Mouse (Mus musculus) E14TG2a.4 (cell line): ENCODE data around the gene Nrxn1.

Source experiments
- H3K27me3 ChIP-seq: 2 replicates; pipeline ENCODE4 v1.6.1; 2014; ENCODE audit warnings: low read length, control low read depth; ENCODE audit not compliant: insufficient read depth
- H3K36me3 ChIP-seq: 2 replicates; pipeline ENCODE4 v1.6.1; 2014; ENCODE audit warnings: low read length, control low read depth; ENCODE audit not compliant: insufficient read depth
- H3K4me1 ChIP-seq: replicated peaks from 2 replicates; pipeline ENCODE4 v1.6.1; 2014; ENCODE audit warnings: low read depth, low read length, control low read depth
- H3K4me3 ChIP-seq: replicated peaks from 2 replicates; pipeline ENCODE4 v1.5.1; 2014; ENCODE audit warnings: mild to moderate bottlenecking, low read length
- H3K9me3 ChIP-seq: 2 replicates; pipeline ENCODE4 v1.6.1; 2014; ENCODE audit warnings: low read length, control low read depth
- CTCF ChIP-seq: conservative IDR thresholded peaks from 2 replicates; pipeline ENCODE4 v1.5.1; 2014; ENCODE audit warnings: low read length
- NANOG ChIP-seq: IDR thresholded peaks from 2 replicates; pipeline ENCODE4 v1.6.1; 2014; ENCODE audit warnings: borderline replicate concordance, low read length, mixed read lengths
- POU5F1 ChIP-seq: IDR thresholded peaks from 2 replicates; pipeline ENCODE4 v1.6.1; 2014; ENCODE audit warnings: low read length, borderline replicate concordance

Nrxn1 gene

DNA sequence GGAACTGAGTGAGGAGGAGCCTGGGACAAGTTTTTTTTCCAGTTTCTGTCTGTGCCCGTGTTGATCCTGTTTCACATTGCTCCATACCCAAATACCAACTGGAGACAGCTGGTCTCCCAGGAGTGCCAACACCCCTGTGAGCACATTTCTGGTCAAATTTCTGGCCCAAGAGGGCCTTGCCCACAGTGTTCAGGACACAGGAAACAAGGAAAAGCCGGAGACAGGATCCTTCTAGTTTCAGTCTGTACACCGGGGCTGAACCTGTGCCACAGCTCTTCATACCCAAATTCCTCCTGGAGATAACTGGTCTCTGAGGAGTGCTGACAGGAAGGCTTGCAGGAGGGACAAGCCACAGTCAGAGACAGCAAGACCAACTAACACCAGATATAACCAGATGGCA, 670.3 kb downstream of the Nrxn1 start:
- H3K9me3 ChIP-seq = no peaks in the 10 kb centered on the region
- TF ChIP-seq CTCF (no peak), POU5F1 (no peak), NANOG (no peak)
- no peaks in the 10 kb centered on the region for H3K36me3 ChIP-seq
- H3K27me3 ChIP-seq = no peaks in the 10 kb centered on the region
- H3K4me3 ChIP-seq = no peak overlapping the region
- H3K4me1 ChIP-seq = no peaks in the 10 kb centered on the region

DNA sequence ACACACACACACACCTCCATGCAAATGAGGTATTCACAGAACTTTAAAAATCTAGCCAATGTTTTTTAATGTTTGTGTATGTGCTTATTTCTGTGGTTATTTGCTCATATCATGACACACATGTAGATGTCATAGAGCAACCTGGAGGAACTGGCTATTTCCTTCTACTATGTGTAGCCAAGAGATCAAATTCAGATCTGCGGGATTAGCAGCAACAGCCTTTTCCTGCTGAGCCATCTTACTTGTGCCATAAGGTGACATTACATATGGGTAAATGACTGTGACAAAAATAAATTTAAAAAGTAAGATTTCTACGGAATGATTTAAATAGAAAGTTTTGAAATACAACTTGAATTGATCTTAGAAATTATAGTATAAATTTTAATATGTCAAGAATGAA, 672.1 kb downstream of the Nrxn1 start:
- no peak for TF ChIP-seq POU5F1
- no peak for TF ChIP-seq CTCF
- no peak for TF ChIP-seq NANOG
- no peaks in the 10 kb centered on the region for H3K9me3 ChIP-seq

GRCm38 (mm10) chr17:90419615-90420014, 673.3 kb downstream of the Nrxn1 start:
- H3K27me3 ChIP-seq = no peaks in the 10 kb centered on the region
- no peaks in the 10 kb centered on the region for H3K4me1 ChIP-seq
- H3K9me3 ChIP-seq = no peaks in the 10 kb centered on the region
- no peak overlapping the region for H3K4me3 ChIP-seq
- TF ChIP-seq POU5F1 = no peak
- no peak for TF ChIP-seq CTCF
- TF ChIP-seq NANOG = no peak
- H3K36me3 ChIP-seq = no peaks in the 10 kb centered on the region

More for the DNA sequence above, 672.1 kb downstream of the Nrxn1 start:
- Histone ChIP-seq H3K36me3 (no peaks in the 10 kb centered on the region), H3K4me1 (no peaks in the 10 kb centered on the region), H3K27me3 (no peaks in the 10 kb centered on the region), H3K4me3 (no peak overlapping the region)

DNA sequence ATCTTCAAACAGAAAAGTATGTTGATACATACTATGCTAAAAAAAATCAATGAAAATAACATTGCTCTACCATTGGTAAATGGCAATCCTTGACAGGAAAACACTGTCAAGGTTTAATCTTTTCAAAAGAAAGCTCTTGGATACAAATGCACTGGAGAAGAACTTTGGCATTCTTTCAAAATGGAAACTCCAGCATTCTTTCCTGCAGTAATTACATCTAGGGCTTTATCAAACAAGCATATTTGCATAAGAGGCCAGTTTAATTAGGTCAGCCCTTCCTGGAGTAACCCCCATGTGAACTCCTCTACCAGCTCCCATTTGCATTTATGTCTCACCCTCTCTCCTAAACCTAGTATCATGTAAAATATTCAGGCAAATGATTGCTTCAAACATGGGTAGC, 696.5 kb downstream of the Nrxn1 start:
- Histone ChIP-seq H3K36me3 (no peaks in the 10 kb centered on the region), H3K4me1 (peaks cover 24% of the 10 kb centered on the region), H3K9me3 (no peaks in the 10 kb centered on the region), H3K27me3 (no peaks in the 10 kb centered on the region), H3K4me3 (no peak overlapping the region)
- TF ChIP-seq NANOG (no peak), POU5F1 (no peak), CTCF (no peak)

- H3K4me3 ChIP-seq = peak overlapping the region; percentile 20
- no peaks in the 10 kb centered on the region for H3K9me3 ChIP-seq
- no peaks in the 10 kb centered on the region for H3K36me3 ChIP-seq
- H3K4me1 ChIP-seq = peaks cover 38% of the 10 kb centered on the region
- TF ChIP-seq NANOG = no peak
- TF ChIP-seq POU5F1 = no peak
- no peak for TF ChIP-seq CTCF
- no peaks in the 10 kb centered on the region for H3K27me3 ChIP-seq
Measured at GRCm38 (mm10) chr17:90394606-90395005, 698.3 kb downstream of the Nrxn1 start.

DNA sequence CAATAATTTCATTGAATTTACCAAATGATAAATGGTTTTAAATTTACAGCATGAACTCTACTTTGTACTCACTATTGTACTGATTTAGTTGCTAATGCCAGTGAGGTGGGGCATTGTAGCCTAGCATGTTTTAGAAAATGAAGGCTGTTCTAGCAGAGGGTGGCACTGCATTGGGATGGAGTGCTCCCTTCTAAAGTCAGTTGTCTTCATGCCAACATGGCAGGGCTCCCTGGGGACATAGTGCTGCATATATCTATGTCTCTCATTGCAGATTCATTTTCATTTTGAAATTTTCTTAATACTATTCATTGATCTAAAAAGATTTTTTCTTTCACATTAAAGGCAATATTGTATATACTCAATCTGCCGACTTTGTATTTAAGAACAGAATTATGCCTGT, 700.1 kb downstream of the Nrxn1 start:
- Histone ChIP-seq H3K4me1 (peaks cover 43% of the 10 kb centered on the region), H3K36me3 (no peaks in the 10 kb centered on the region), H3K4me3 (no peak overlapping the region), H3K9me3 (no peaks in the 10 kb centered on the region), H3K27me3 (no peaks in the 10 kb centered on the region)
- no peak for TF ChIP-seq POU5F1

GRCm38 (mm10) chr17:90390316-90391212, 702.3 kb downstream of the Nrxn1 start:
- H3K9me3 ChIP-seq = no peaks in the 10 kb centered on the region

DNA sequence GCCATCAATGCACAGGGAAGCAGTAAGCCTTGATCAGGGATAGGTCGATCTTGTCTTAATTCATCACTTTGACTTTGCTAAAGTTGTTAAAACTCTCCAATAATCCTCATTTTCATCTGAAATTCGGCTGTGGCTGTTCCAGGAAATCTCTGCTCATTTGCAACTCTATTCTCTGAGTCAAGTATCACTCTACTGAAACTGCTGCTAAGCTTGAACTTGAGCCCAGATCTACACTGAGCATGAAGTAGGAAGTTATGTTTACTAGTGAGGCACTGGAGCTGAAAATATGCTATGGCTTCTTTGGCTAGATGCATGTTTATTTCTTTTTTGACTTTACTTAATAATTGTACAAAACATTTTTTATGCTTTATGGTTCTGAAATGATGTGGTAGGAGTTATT, 708.0 kb downstream of the Nrxn1 start:
- TF ChIP-seq POU5F1 = no peak
- TF ChIP-seq NANOG = no peak
- no peak for TF ChIP-seq CTCF

More at GRCm38 (mm10) chr17:90390316-90391212, 702.3 kb downstream of the Nrxn1 start:
- H3K4me3 ChIP-seq = no peak overlapping the region; the same call in 1 of the 2 replicates
- H3K4me1 ChIP-seq = peaks cover 43% of the 10 kb centered on the region
- peak; percentile 51; the same call in 1 of the 2 replicates for TF ChIP-seq NANOG
- peak; percentile 28; the same call in 1 of the 2 replicates for TF ChIP-seq POU5F1
- TF ChIP-seq CTCF = no peak
- H3K36me3 ChIP-seq = no peaks in the 10 kb centered on the region
- H3K27me3 ChIP-seq = no peaks in the 10 kb centered on the region

More for the DNA sequence above, 708.0 kb downstream of the Nrxn1 start:
- H3K27me3 ChIP-seq = no peaks in the 10 kb centered on the region
- no peak overlapping the region for H3K4me3 ChIP-seq
- no peaks in the 10 kb centered on the region for H3K36me3 ChIP-seq
- H3K9me3 ChIP-seq = no peaks in the 10 kb centered on the region
- H3K4me1 ChIP-seq = peaks cover 7% of the 10 kb centered on the region
